In the genomic region with DNA sequence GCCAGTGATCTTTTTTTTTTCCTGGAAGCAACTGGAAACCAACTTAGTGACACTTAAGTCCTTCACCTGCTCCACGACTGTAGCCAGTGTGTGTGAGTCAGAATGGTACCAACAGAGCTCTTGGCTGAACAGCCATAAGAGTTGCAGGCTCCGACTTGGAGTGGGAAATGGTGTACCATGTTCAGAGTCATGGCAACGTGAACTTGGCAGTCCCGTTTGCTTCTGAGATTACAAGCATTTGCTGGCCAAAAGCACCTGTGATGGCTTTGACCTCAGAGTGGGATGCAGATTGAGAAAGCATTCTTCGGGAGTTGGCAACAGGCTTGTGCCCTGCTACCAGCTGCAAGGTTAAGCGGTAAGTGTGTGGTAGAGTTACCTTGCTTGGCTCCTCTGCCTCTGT, we compare ENCODE assay signal across 26 mouse cellular contexts.
DNase-seq lines count a peak whose midpoint lies in the region; ATAC-seq and TF ChIP-seq lines count a peak whose summit lies in the region.
"Had no signal": no experiment of that assay in that cellular context is flagged by ENCODE, and none has a peak within 500 bp of the region (broad histone marks: within the 10 kb centered on the region; RNA-seq: fewer than 3 reads in every experiment).

No protein-coding gene starts in this region.

- peaks cover 16% of the 10 kb centered on the region for H3K4me1 ChIP-seq in embryonic facial prominence, embryonic 14.5 days (ENCODE audit: control insufficient read depth, insufficient read depth, low read length)
- H3K4me1 ChIP-seq in embryonic facial prominence, embryonic 10.5 days, result peaks cover 22% of the 10 kb centered on the region
- H3K4me1 ChIP-seq in lung, adult 2 months (ENCODE audit: control insufficient read depth, insufficient read depth, low read length), result peaks cover 2% of the 10 kb centered on the region; the same call in 1 of the 2 replicates
- H3K4me1 ChIP-seq: liver, embryonic 15.5 days; megakaryocyte, embryonic 14.5 days; neural tube, embryonic 12.5 days had no signal

- DNase-seq in embryonic facial prominence, embryonic 14.5 days (ENCODE audit: low spot score), result peak; percentile 5
- no peak for DNase-seq in embryonic facial prominence, embryonic 10.5 days (ENCODE audit: low spot score)
- DNase-seq in lung, adult 2 months, result peak; percentile 10
- DNase-seq in lung, postnatal 4 days, result no peak
- DNase-seq in gastrocnemius, postnatal 10 days, result peak; percentile 20
- peak; percentile 17 for DNase-seq in lung, postnatal 36 days
- DNase-seq in layer of hippocampus, adult 9-10 months (ENCODE audit: low spot score), result no peak
- DNase-seq: adrenal gland, postnatal 10 days; cerebellum, adult 18-20 months; cerebellum, postnatal 25 days; heart, postnatal 4 days; kidney, adult 9 months; kidney, postnatal 10 days; layer of hippocampus, adult 9-11 months; liver; right cerebral cortex, adult 18-20 months; thymus, postnatal 36 days had no signal

- ATAC-seq in embryonic facial prominence, embryonic 14.5 days (ENCODE audit: low read depth), result no peak
- ATAC-seq: CD4-positive, CD25-positive, alpha-beta regulatory T cell, adult 4 months; forebrain, embryonic 14.5 days; intestine, postnatal 0 days had no signal

- no peaks in the 10 kb centered on the region for H3K27me3 ChIP-seq in embryonic facial prominence, embryonic 14.5 days (replicated peaks; ENCODE audit: control insufficient read depth, insufficient read depth, low read length)
- no peaks in the 10 kb centered on the region for H3K27me3 ChIP-seq in embryonic facial prominence, embryonic 10.5 days (replicated peaks; ENCODE audit: low read depth, poor library complexity, severe bottlenecking)
- H3K27me3 ChIP-seq: liver, embryonic 15.5 days; midbrain, embryonic 12.5 days; neural tube, embryonic 12.5 days had no signal

- H3K9ac ChIP-seq in embryonic facial prominence, embryonic 14.5 days (ENCODE audit: low read depth, low read length), result no peak overlapping the region
- H3K9ac ChIP-seq: hindbrain, embryonic 14.5 days; liver, embryonic 15.5 days; midbrain, embryonic 12.5 days; neural tube, embryonic 12.5 days had no signal

- no peak for TF ChIP-seq CTCF in lung, adult 2 months (IDR thresholded peaks at IDR 0.05; ENCODE audit: insufficient read depth, low read length)

- no peak for TF ChIP-seq POLR2A in lung, adult 2 months (IDR thresholded peaks at IDR 0.05; ENCODE audit: borderline replicate concordance, extremely low read depth, low read depth, low read length)

- no peak overlapping the region for H3K27ac ChIP-seq in embryonic facial prominence, embryonic 14.5 days (replicated peaks; ENCODE audit: low read depth, low read length)
- no peak overlapping the region for H3K27ac ChIP-seq in embryonic facial prominence, embryonic 10.5 days (replicated peaks)
- H3K27ac ChIP-seq: hindbrain, embryonic 14.5 days; liver, embryonic 15.5 days; midbrain, embryonic 12.5 days; neural tube, embryonic 12.5 days had no signal

- 79% methylated on average over 6 of the region's 6 CpGs for WGBS in embryonic facial prominence, embryonic 14.5 days
- WGBS in embryonic facial prominence, embryonic 10.5 days, result 90% methylated on average over 6 of the region's 6 CpGs
- WGBS in lung, adult 2 months, result 70% methylated on average over 6 of the region's 6 CpGs

- H3K4me3 ChIP-seq in embryonic facial prominence, embryonic 14.5 days (ENCODE audit: low read depth, low read length), result no peak overlapping the region
- H3K4me3 ChIP-seq in embryonic facial prominence, embryonic 10.5 days, result no peak overlapping the region
- no peak overlapping the region for H3K4me3 ChIP-seq in lung, adult 2 months (replicated peaks; ENCODE audit: extremely low read depth, low read depth, low read length)
- H3K4me3 ChIP-seq: liver, embryonic 15.5 days; megakaryocyte, embryonic 14.5 days; midbrain, embryonic 12.5 days; myocyte; neural tube, embryonic 12.5 days had no signal

- no peak overlapping the region for H3K4me2 ChIP-seq in embryonic facial prominence, embryonic 14.5 days (ENCODE audit: low read depth, low read length)
- H3K4me2 ChIP-seq: hindbrain, embryonic 14.5 days; liver, embryonic 15.5 days; midbrain, embryonic 12.5 days; neural tube, embryonic 12.5 days had no signal

- H3K36me3 ChIP-seq in embryonic facial prominence, embryonic 14.5 days (ENCODE audit: control insufficient read depth, insufficient read depth, low read length), result no peaks in the 10 kb centered on the region
- H3K36me3 ChIP-seq in embryonic facial prominence, embryonic 10.5 days (replicated peaks), result no peaks in the 10 kb centered on the region
- H3K36me3 ChIP-seq: liver, embryonic 15.5 days; midbrain, embryonic 12.5 days; neural tube, embryonic 12.5 days had no signal

- no peaks in the 10 kb centered on the region; the same call in 1 of the 2 replicates for H3K9me3 ChIP-seq in embryonic facial prominence, embryonic 14.5 days (ENCODE audit: control insufficient read depth, low read length)
- H3K9me3 ChIP-seq in embryonic facial prominence, embryonic 10.5 days, result 0 out of 2 replicates have a peak, but pooled peaks cover 4% of the 10 kb centered on the region
- H3K9me3 ChIP-seq: liver, embryonic 15.5 days; midbrain, embryonic 12.5 days; neural tube, embryonic 12.5 days had no signal

Comparison
In these comparisons a context has a peak if more than half of its experiments do, and no peak if none do; other contexts are left out.
1. DNase-seq: peak in embryonic facial prominence, embryonic 14.5 days (single experiment), lung, adult 2 months (single experiment), gastrocnemius, postnatal 10 days (single experiment) and lung, postnatal 36 days (single experiment); none in embryonic facial prominence, embryonic 10.5 days (single experiment), lung, postnatal 4 days (0 of 2) and layer of hippocampus, adult 9-10 months (single experiment).